Mouse (Mus musculus) neutrophil, adult 5-6 weeks (primary cell): ENCODE measurements around the gene Gpr158. TPM values are rescaled to one million over a fixed set of nuclear protein-coding genes. Genes with fewer than 3 reads are reported as not detected.

Experiments
- ATAC-seq: fragments of 151-379, 151-347 bp; 2 replicates; pipeline ENCODE4 v1.8.0; 2017; ENCODE audit warnings: mild to moderate bottlenecking, moderate TSS enrichment; ENCODE audit not compliant: insufficient number of reproducible peaks, poor library complexity, low FRiP score, severe bottlenecking; ENCODE audit errors: extremely low read depth
- total RNA-seq: library from RNA; stranded (forward); fragments of 200-1000 nt; gene quantifications from 2 replicates; pipeline ENCODE4 v1.2.3, GENCODE M21; 2017

Gene Gpr158
- total RNA-seq, 1 experiment from 2014 or later = not detected

- ATAC-seq = no peak
Measured at GRCm38 (mm10) chr2:21507449-21507848, 140.1 kb downstream of the Gpr158 start.

- no peak for ATAC-seq
Measured at GRCm38 (mm10) chr2:21530750-21531149, 163.4 kb downstream of the Gpr158 start.

- ATAC-seq = no peak
Measured at GRCm38 (mm10) chr2:21619180-21619579, 251.8 kb downstream of the Gpr158 start.

GRCm38 (mm10) chr2:21632136-21632535 is 264.8 kb downstream of the Gpr158 start:
- ATAC-seq = no peak

- ATAC-seq = no peak
Measured at GRCm38 (mm10) chr2:21665721-21666120, 298.4 kb downstream of the Gpr158 start.

DNA sequence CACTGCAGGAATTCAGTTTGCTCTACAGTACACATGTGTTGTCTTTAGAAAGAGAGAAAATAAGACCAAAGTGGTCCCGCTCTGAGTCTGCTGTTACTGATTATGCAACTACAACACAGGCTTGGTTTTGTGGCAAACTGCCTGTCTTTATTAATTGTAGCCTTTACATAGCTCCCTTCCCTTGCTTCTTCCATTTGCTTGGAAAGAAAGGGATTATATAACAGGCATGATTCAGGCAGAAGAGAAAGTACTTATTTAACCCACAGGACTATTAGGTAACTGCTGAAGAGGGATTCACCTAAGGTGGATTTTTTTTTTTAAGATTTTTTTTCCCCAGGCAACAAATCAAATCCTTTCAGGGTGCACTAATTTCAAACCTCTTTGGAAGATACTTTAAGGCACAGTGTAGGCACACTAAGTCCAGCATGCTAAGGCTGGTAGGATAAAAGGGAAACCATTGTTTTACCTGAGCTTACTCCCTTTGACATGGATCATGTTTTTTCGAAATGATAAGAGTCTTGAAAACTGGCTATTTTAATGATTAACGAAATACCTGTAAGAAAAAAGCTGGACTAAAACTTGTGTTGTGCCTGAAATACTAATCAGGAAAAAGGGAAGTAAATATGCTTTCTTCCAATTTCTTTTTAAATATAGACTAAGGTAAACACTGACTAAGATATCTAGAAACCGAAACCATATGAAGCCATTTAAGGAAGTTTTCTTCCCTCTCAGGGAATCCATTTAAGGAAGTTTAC is 308.9 kb downstream of the Gpr158 start:
- ATAC-seq = no peak

- ATAC-seq = no peak
Measured at GRCm38 (mm10) chr2:21676839-21677123, 309.4 kb downstream of the Gpr158 start.

GRCm38 (mm10) chr2:21680735-21681270 is 313.5 kb downstream of the Gpr158 start:
- no peak for ATAC-seq

DNA sequence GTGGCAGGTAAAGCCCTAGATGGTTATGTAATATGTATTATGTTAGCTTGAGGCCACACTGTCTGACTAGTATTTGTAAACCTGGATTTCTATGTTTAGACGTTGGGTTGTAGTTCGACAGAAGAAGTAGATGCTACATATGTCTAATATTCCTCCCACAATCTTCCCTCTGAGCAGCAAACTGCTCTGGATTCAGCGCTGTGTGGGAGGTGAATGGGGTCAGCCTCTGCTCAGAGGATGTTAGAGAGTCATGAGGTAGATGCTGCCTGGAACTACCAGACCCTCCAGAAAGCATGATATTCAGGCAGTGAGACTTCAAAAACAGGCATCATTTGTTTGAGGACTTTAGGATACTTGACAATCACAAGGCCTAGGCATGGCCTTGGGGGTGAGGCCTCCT is 317.4 kb downstream of the Gpr158 start:
- no peak for ATAC-seq

DNA sequence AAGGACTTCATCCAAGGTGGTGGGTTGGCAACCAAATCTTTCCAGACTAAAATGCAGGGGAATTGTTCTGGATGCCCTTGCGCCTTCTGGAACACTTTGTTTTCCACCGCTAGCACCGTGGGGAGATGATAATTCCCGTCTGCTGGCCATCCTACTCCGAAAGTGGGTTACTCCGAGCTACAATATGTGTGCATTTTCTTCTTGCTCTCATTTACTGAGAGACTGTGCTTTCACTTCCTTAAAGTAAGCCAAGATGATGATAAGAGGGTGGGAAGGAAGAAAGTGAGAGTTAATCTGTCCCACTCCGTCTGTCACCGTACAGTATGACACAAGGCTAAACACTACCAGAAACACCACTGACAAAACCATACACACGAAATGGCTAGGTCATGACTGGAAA is 325.8 kb downstream of the Gpr158 start:
- ATAC-seq = no peak

DNA sequence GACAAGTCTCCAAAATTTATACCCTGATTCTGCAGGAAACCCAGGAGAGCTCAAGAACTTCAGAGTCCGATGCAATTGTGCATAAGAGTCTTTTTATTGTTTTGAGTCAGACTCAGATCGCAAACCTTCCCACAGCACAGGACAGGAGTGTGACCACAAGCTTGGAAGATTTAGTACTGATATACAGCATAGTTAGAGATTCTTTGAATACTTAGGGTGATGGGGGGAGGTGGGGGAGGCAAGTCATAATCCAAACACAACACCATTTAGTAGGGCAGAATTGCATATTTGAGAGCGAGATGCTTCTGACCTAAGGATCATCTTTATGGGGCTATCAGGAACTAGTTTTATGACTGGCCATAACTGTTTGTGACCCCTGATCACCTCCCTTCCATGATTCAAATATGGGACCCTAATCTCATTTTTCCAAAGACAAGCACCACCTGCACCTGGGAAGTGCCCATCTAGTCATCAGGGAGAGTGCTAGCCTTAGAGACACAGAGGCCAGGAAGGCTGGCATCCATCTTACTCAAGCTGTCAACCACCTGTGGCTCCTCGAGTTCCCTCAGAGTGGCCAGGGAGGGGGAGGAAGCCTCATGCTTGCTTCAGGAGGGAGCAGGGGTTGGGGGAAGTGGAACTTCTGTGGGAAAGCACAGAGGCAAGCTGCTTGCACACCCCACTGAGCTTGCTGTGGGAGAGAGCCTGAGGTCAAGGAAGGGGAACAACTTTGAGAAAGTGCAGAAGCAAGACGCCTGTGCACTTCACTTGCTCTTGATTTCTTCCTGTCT is 326.7 kb downstream of the Gpr158 start:
- ATAC-seq = no peak

DNA sequence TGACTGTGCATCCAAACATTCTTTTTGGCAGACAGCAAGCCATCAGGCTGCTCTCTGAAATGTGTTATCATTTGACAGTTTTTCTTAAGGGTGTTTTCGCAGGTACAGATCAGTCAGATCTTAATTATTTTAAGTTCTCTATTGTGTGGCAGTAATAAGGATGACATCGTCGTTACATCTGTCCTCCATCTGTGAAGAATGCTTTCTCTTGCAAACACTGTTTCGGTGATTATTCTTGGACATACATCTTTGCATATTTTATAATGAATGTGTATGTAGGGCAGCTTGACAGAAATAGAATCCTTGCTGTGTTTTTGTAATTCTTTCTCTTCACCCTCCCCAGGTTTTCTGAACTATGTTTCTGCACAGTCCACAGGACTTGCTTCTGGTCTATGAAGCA is 360.7 kb downstream of the Gpr158 start:
- ATAC-seq = no peak

- no peak for ATAC-seq
Measured at GRCm38 (mm10) chr2:21783721-21784120, 416.4 kb downstream of the Gpr158 start.

DNA sequence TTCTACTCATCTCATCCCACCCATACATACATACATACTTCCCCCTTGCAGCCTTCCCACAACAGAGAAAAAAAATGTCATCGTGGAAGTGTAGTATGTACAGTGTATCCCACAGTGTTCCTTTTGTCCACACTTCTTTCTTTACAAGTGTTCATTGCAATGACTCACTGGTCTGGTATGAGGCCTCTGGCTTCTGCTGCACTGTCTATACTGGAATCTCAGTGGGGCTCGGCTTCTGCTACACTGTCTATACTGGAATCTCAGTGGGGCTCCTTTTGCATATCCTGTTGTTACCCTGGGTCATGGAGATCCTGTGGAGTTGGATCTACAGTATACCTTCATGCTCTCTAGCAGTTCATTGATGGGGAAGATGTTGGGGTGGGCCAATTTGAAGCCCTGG is 425.8 kb downstream of the Gpr158 start:
- ATAC-seq = no peak

DNA sequence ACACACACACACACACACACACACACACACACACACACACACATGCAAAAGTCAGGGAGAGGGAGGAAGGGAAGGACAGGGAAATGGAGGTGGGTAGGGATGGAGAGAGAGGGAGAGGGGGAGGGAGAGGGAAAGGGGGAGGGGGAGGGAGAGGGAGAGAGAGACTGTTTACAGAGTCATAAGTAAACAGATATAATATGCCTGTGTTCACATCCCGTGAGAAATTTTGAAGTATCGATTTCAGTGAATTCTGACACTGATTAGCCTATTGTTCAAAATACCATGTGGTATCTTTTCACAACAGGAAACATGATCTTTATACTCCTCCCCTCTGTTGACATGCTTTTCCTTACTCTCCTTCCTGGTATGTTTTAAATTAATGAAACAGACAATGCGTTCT is 432.3 kb downstream of the Gpr158 start:
- ATAC-seq = no peak

GRCm38 (mm10) chr2:21800045-21800444 is 432.7 kb downstream of the Gpr158 start:
- no peak for ATAC-seq

- ATAC-seq = no peak
Measured at GRCm38 (mm10) chr2:21808510-21808909, 441.2 kb downstream of the Gpr158 start.

DNA sequence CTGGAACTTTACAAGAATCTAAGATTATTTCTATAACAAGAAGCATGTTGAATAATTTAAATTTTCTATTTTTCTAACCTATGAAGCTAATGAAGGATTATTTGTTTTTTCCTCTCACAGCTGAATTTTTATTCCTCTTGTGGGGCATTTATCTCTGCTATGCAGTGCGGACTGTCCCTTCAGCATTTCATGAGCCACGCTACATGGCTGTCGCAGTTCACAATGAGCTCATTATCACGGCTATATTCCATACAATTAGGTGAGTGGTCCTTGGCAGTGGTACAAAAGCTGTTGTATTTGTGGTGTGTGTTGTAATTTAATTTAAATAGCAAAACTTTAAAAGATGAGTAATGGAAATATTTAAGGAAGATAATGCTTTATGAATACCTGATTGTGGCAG is 443.1 kb downstream of the Gpr158 start:
- no peak for ATAC-seq

GRCm38 (mm10) chr2:21864061-21864460 is 496.7 kb downstream of the Gpr158 start:
- ATAC-seq = no peak
